Mouse (Mus musculus): ENCODE results near the gene AC109138.7. TPM values are rescaled to one million over a fixed set of nuclear protein-coding genes. Genes with fewer than 3 reads are reported as not detected.
A peak's percentile ranks its signal among the peaks of the same experiment; 100 is the strongest.

Gene AC109138.7
- polyA plus RNA-seq, 1 experiment from 2014 or later, result not detected

- Histone ChIP-seq H3K36me3 (replicated peaks) (no peaks in the 10 kb centered on the region), H3K27ac (no peak overlapping the region), H3K9me3 (no peaks in the 10 kb centered on the region), H3K4me2 (peak overlapping the region; percentile 96), H3K27me3 (replicated peaks) (peaks cover 45% of the 10 kb centered on the region), H3K4me3 (peak overlapping the region; percentile 48), H3K4me1 (peaks cover 24% of the 10 kb centered on the region), H3K9ac (peak overlapping the region; percentile 42)
- ATAC-seq (replicated peaks), result peak; percentile 51; the same call in 1 of the 2 replicates
- WGBS, result 0% methylated on average over 55 of the region's 81 CpGs
Observed at GRCm38 (mm10) chr19:4214771-4215450, 754 bp downstream of the AC109138.7 start.

GRCm38 (mm10) chr19:4215451-4215840 lies 1.3 kb downstream of the AC109138.7 start:
- Histone ChIP-seq H3K9ac (peak overlapping the region; percentile 42), H3K4me3 (peak overlapping the region; percentile 48), H3K9me3 (no peaks in the 10 kb centered on the region), H3K27ac (no peak overlapping the region), H3K4me2 (peak overlapping the region; percentile 96), H3K4me1 (peaks cover 24% of the 10 kb centered on the region), H3K27me3 (replicated peaks) (peaks cover 45% of the 10 kb centered on the region), H3K36me3 (replicated peaks) (no peaks in the 10 kb centered on the region)
- 4% methylated on average over 16 of the region's 21 CpGs for WGBS
- no peak for ATAC-seq (replicated peaks)

GRCm38 (mm10) chr19:4216041-4216685 lies 2.0 kb downstream of the AC109138.7 start:
- H3K9ac ChIP-seq, result no peak overlapping the region
- H3K9me3 ChIP-seq, result no peaks in the 10 kb centered on the region
- no peak overlapping the region for H3K4me3 ChIP-seq
- no peak overlapping the region for H3K27ac ChIP-seq
- no peak for ATAC-seq (replicated peaks)
- no peaks in the 10 kb centered on the region for H3K36me3 ChIP-seq (replicated peaks)
- 23% methylated on average over 14 of the region's 14 CpGs for WGBS
- H3K27me3 ChIP-seq (replicated peaks), result peaks cover 42% of the 10 kb centered on the region
- peaks cover 24% of the 10 kb centered on the region for H3K4me1 ChIP-seq
- H3K4me2 ChIP-seq, result peak overlapping the region; percentile 17; the same call in 1 of the 2 replicates

- peaks cover 33% of the 10 kb centered on the region for H3K27me3 ChIP-seq (replicated peaks)
- WGBS, result 14% methylated on average over 5 of the region's 5 CpGs
Observed at GRCm38 (mm10) chr19:4217140-4217539, 3.0 kb downstream of the AC109138.7 start.

GRCm38 (mm10) chr19:4217855-4218254 lies 3.7 kb downstream of the AC109138.7 start:
- H3K27me3 ChIP-seq (replicated peaks), result peaks cover 28% of the 10 kb centered on the region
- H3K4me2 ChIP-seq, result no peak overlapping the region
- 42% methylated on average over 3 of the region's 3 CpGs for WGBS
- H3K4me1 ChIP-seq, result peaks cover 24% of the 10 kb centered on the region
- H3K27ac ChIP-seq, result no peak overlapping the region
- no peak overlapping the region for H3K9ac ChIP-seq
- ATAC-seq (replicated peaks), result no peak
- no peaks in the 10 kb centered on the region for H3K9me3 ChIP-seq
- H3K4me3 ChIP-seq, result no peak overlapping the region
- no peaks in the 10 kb centered on the region for H3K36me3 ChIP-seq (replicated peaks)

More at GRCm38 (mm10) chr19:4217140-4217539, 3.0 kb downstream of the AC109138.7 start:
- no peak for ATAC-seq (replicated peaks)
- Histone ChIP-seq H3K27ac (no peak overlapping the region), H3K9ac (no peak overlapping the region), H3K36me3 (replicated peaks) (no peaks in the 10 kb centered on the region), H3K9me3 (no peaks in the 10 kb centered on the region), H3K4me1 (peaks cover 24% of the 10 kb centered on the region), H3K4me2 (no peak overlapping the region), H3K4me3 (no peak overlapping the region)

- H3K4me1 ChIP-seq, result peaks cover 24% of the 10 kb centered on the region
- no peak overlapping the region for H3K9ac ChIP-seq
- 93% methylated on average over 11 of the region's 11 CpGs for WGBS
Observed at GRCm38 (mm10) chr19:4218293-4218692, 4.1 kb downstream of the AC109138.7 start.

GRCm38 (mm10) chr19:4218784-4219183 lies 4.6 kb downstream of the AC109138.7 start:
- H3K36me3 ChIP-seq (replicated peaks), result no peaks in the 10 kb centered on the region
- H3K4me1 ChIP-seq, result peaks cover 21% of the 10 kb centered on the region
- H3K27me3 ChIP-seq (replicated peaks), result peaks cover 19% of the 10 kb centered on the region
- no peak overlapping the region for H3K4me3 ChIP-seq
- no peak overlapping the region for H3K4me2 ChIP-seq
- 79% methylated on average over 1 of the region's 1 CpGs for WGBS
- H3K27ac ChIP-seq, result no peak overlapping the region
- H3K9me3 ChIP-seq, result no peaks in the 10 kb centered on the region
- no peak overlapping the region for H3K9ac ChIP-seq
- ATAC-seq (replicated peaks), result no peak

More at GRCm38 (mm10) chr19:4218293-4218692, 4.1 kb downstream of the AC109138.7 start:
- peaks cover 24% of the 10 kb centered on the region for H3K27me3 ChIP-seq (replicated peaks)
- H3K9me3 ChIP-seq, result no peaks in the 10 kb centered on the region
- no peaks in the 10 kb centered on the region for H3K36me3 ChIP-seq (replicated peaks)
- H3K27ac ChIP-seq, result no peak overlapping the region
- no peak overlapping the region for H3K4me2 ChIP-seq
- no peak for ATAC-seq (replicated peaks)
- no peak overlapping the region for H3K4me3 ChIP-seq

GRCm38 (mm10) chr19:4219943-4220342 lies 5.8 kb downstream of the AC109138.7 start:
- peaks cover 10% of the 10 kb centered on the region for H3K4me1 ChIP-seq
- no peak overlapping the region for H3K27ac ChIP-seq
- no peak for ATAC-seq (replicated peaks)
- H3K9me3 ChIP-seq, result no peaks in the 10 kb centered on the region
- no peak overlapping the region for H3K4me2 ChIP-seq
- no peak overlapping the region for H3K4me3 ChIP-seq
- 81% methylated on average over 6 of the region's 6 CpGs for WGBS
- H3K27me3 ChIP-seq (replicated peaks), result peaks cover 13% of the 10 kb centered on the region
- H3K36me3 ChIP-seq (replicated peaks), result no peaks in the 10 kb centered on the region
- H3K9ac ChIP-seq, result no peak overlapping the region

GRCm38 (mm10) chr19:4220416-4220815 lies 6.3 kb downstream of the AC109138.7 start:
- ATAC-seq (replicated peaks), result no peak
- no peak overlapping the region for H3K9ac ChIP-seq

GRCm38 (mm10) chr19:4220957-4221743 lies 7.0 kb downstream of the AC109138.7 start:
- Histone ChIP-seq H3K36me3 (replicated peaks) (no peaks in the 10 kb centered on the region), H3K4me1 (peaks cover 2% of the 10 kb centered on the region; the same call in 1 of the 2 replicates), H3K4me3 (no peak overlapping the region), H3K4me2 (no peak overlapping the region), H3K27ac (no peak overlapping the region), H3K9ac (no peak overlapping the region), H3K9me3 (no peaks in the 10 kb centered on the region), H3K27me3 (replicated peaks) (peaks cover 9% of the 10 kb centered on the region)
- no peak for ATAC-seq (replicated peaks)
- WGBS, result 45% methylated on average over 14 of the region's 14 CpGs

More at GRCm38 (mm10) chr19:4220416-4220815, 6.3 kb downstream of the AC109138.7 start:
- Histone ChIP-seq H3K4me2 (no peak overlapping the region), H3K4me1 (peaks cover 5% of the 10 kb centered on the region), H3K27me3 (replicated peaks) (peaks cover 13% of the 10 kb centered on the region), H3K36me3 (replicated peaks) (no peaks in the 10 kb centered on the region), H3K9me3 (no peaks in the 10 kb centered on the region), H3K27ac (no peak overlapping the region), H3K4me3 (no peak overlapping the region)
- 59% methylated on average over 4 of the region's 4 CpGs for WGBS

- no peaks in the 10 kb centered on the region for H3K36me3 ChIP-seq (replicated peaks)
- H3K4me2 ChIP-seq, result no peak overlapping the region
- no peaks in the 10 kb centered on the region for H3K9me3 ChIP-seq
- no peak overlapping the region for H3K9ac ChIP-seq
- 82% methylated on average over 11 of the region's 11 CpGs for WGBS
- no peak overlapping the region for H3K4me3 ChIP-seq
- peaks cover 1% of the 10 kb centered on the region for H3K27me3 ChIP-seq (replicated peaks)
- no peak overlapping the region for H3K27ac ChIP-seq
- ATAC-seq (replicated peaks), result no peak
- H3K4me1 ChIP-seq, result no peaks in the 10 kb centered on the region
Observed at GRCm38 (mm10) chr19:4222165-4222564, 8.0 kb downstream of the AC109138.7 start.

- Histone ChIP-seq H3K27me3 (replicated peaks) (peaks cover 12% of the 10 kb centered on the region; the same call in 1 of the 2 replicates), H3K4me1 (peaks cover 4% of the 10 kb centered on the region), H3K4me2 (no peak overlapping the region), H3K4me3 (no peak overlapping the region), H3K9me3 (no peaks in the 10 kb centered on the region), H3K36me3 (replicated peaks) (no peaks in the 10 kb centered on the region), H3K27ac (no peak overlapping the region), H3K9ac (no peak overlapping the region)
- WGBS, result 90% methylated on average over 7 of the region's 7 CpGs
- no peak for ATAC-seq (replicated peaks)
Observed at GRCm38 (mm10) chr19:4226779-4227178, 12.6 kb downstream of the AC109138.7 start.

All from midbrain, embryonic 15.5 days (tissue).